Mouse (Mus musculus) heart, adult 2 months (tissue): Measurements from ENCODE around the gene Fshr. TPM values are rescaled to one million over a fixed set of nuclear protein-coding genes. Genes with fewer than 3 reads are reported as not detected.
"Not testable (repeated sequence)": the region's sequence is repeated elsewhere in the genome, so short reads cannot be mapped to it uniquely, and the experiment has no call there.

Source experiments
- DNase-seq, 2 experiments: peaks; one replicate each; pipeline ENCODE4 v3.0.0; 2021
- H3K27ac ChIP-seq: fragments of 200-600 bp; 2 replicates; pipeline ENCODE4 v1.8.1; 2022
- H3K27me3 ChIP-seq: fragments of 200-500 bp; 2 replicates; pipeline ENCODE4 v1.6.1; 2012; ENCODE audit warnings: mild to moderate bottlenecking, low read length, inconsistent platforms, mixed read lengths; ENCODE audit not compliant: control insufficient read depth, insufficient read depth
- H3K36me3 ChIP-seq: fragments of 200-500 bp; 2 replicates; pipeline ENCODE4 v1.6.1; 2012; ENCODE audit warnings: low read length, inconsistent platforms; ENCODE audit not compliant: control insufficient read depth, insufficient read depth
- H3K4me1 ChIP-seq: fragments of 200-500 bp; 2 replicates; pipeline ENCODE4 v1.6.1; 2011; ENCODE audit warnings: low read length; ENCODE audit not compliant: control insufficient read depth, insufficient read depth
- H3K4me3 ChIP-seq: fragments of 200-600 bp; 2 replicates; pipeline ENCODE4 v1.8.1; 2022
- H3K79me2 ChIP-seq: fragments of 200-500 bp; replicated peaks from 2 replicates; pipeline ENCODE4 v1.6.1; 2012; ENCODE audit warnings: mild to moderate bottlenecking, inconsistent platforms, low read length, moderate library complexity, mixed read lengths; ENCODE audit not compliant: control insufficient read depth, insufficient read depth
- H3K9ac ChIP-seq: fragments of 200-500 bp; 2 replicates; pipeline ENCODE4 v1.6.1; 2012; ENCODE audit warnings: low read depth, mild to moderate bottlenecking, control low read depth, inconsistent platforms, low read length, mixed read lengths
- CTCF ChIP-seq: fragments of 200-600 bp; IDR thresholded peaks from 2 replicates; pipeline ENCODE4 v1.8.1; 2022; ENCODE audit warnings: antibody characterized with exemption, mild to moderate bottlenecking, moderate library complexity
- EP300 ChIP-seq: fragments of 200-500 bp; IDR thresholded peaks from 2 replicates; pipeline ENCODE4 v1.6.1; 2011; ENCODE audit warnings: low read depth, low read length, control low read depth; ENCODE audit not compliant: insufficient read depth
- POLR2A ChIP-seq: fragments of 200-500 bp; IDR thresholded peaks from 2 replicates; pipeline ENCODE4 v1.6.1; 2011; ENCODE audit warnings: mild to moderate bottlenecking, low read depth, low read length, control low read depth; ENCODE audit not compliant: insufficient read depth
- WGBS: fragments of 180-500 bp; shearing (Covaris S2); methylation state at CpG from one replicate; pipeline ENCODE4 v1.1.7; 2018; 5-methylcytosine and 5-hydroxymethylcytosine counted together
- intact Hi-C: fragments of 180-260 bp; cut with DNase I; formaldehyde crosslinking; loops from one replicate; pipeline ENCODE4 v1.15.1; 2025
- polyA plus RNA-seq: library from polyadenylated mRNA; depleted of rRNA; stranded (reverse); fragments of >200 nt; gene quantifications from 2 replicates; pipeline ENCODE4 v1.2.3, GENCODE M21; 2012
- total RNA-seq, 2 experiments: library from RNA; stranded (reverse); gene quantifications; 2 replicates each; pipeline ENCODE4 v1.2.3; 2021

The Fshr gene
- total and polyA plus RNA-seq, 3 experiments, result not detected

DNA sequence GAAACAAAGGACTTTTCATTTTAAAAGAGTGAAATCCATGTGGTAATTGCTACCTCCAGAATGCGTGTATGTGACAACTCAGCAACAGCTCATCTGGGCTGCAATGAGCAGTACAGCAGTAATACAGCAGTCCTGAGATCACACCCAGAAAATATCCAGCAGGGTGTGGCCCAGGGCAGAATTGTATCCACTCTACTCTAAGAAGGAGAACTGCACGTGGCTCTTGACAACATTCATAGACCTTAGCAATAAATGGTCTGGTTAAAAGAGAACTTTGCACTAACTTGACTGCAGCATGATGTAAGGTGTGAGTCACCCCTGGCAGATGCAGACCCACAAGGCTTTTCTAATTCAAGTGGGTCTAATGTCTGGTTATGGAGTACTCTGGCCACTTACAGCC lies 80.5 kb downstream of the Fshr start:
- Histone ChIP-seq H3K27ac (no peak overlapping the region), H3K4me3 (no peak overlapping the region), H3K4me1 (no peaks in the 10 kb centered on the region), H3K27me3 (no peaks in the 10 kb centered on the region), H3K9ac (no peak overlapping the region), H3K79me2 (no peaks in the 10 kb centered on the region), H3K36me3 (no peaks in the 10 kb centered on the region)
- TF ChIP-seq POLR2A, result no peak
- no peak for TF ChIP-seq CTCF
- TF ChIP-seq EP300, result no peak
- no peak for DNase-seq
- 60% methylated on average over 2 of the region's 2 CpGs for WGBS
- intact Hi-C loops, result no loop called here

DNA sequence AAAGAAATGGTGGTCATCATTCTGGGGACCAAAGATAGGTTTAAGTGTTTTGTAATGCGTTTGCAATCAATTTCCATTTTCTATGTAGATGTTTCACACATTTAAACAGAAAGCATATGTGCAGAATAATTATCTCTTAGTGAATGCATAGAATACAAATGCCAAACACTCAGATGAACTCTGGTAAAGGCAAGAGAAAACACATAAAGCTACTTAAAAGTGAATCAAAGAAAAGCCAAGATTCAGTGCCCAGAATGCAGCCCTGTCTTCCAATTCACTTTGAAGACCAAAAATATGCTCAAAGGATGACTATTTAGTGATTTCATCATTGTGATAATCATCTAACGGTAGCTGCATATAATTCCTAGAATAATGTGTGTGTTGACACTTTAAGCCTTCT lies 81.2 kb downstream of the Fshr start:
- no peak overlapping the region for H3K4me3 ChIP-seq
- DNase-seq, result no peak
- H3K27me3 ChIP-seq, result no peaks in the 10 kb centered on the region
- no peaks in the 10 kb centered on the region for H3K36me3 ChIP-seq
- 59% methylated on average over 2 of the region's 2 CpGs for WGBS
- intact Hi-C loops, result no loop called here
- no peak overlapping the region for H3K27ac ChIP-seq
- H3K9ac ChIP-seq, result no peak overlapping the region
- no peaks in the 10 kb centered on the region for H3K4me1 ChIP-seq
- H3K79me2 ChIP-seq, result no peaks in the 10 kb centered on the region
- TF ChIP-seq EP300, result no peak
- no peak for TF ChIP-seq POLR2A
- no peak for TF ChIP-seq CTCF

DNA sequence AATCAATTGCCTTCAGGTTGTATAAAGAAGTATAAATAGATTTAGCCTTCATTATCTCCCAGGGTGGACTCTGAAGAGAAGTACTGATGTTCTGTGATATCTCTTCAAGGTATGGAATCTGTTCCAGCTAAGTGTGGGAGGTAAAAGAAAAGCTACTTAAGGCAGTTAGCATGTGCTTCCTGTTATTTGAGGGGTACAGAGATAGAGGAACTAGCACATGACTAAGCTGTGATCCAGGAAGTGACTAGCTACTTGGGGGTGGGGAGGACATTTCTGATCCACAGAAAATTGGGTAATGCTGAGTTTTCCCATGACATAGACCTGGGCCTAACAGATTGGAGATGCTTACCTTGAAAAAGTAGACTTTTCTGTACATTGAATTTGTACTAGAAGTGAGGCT lies 86.5 kb downstream of the Fshr start:
- Histone ChIP-seq H3K36me3 (no peaks in the 10 kb centered on the region), H3K27ac (no peak overlapping the region), H3K4me1 (no peaks in the 10 kb centered on the region), H3K27me3 (no peaks in the 10 kb centered on the region), H3K9ac (no peak overlapping the region), H3K79me2 (no peaks in the 10 kb centered on the region), H3K4me3 (no peak overlapping the region)
- TF ChIP-seq EP300 (no peak), CTCF (no peak), POLR2A (no peak)
- no peak for DNase-seq
- intact Hi-C loops, result no loop called here

DNA sequence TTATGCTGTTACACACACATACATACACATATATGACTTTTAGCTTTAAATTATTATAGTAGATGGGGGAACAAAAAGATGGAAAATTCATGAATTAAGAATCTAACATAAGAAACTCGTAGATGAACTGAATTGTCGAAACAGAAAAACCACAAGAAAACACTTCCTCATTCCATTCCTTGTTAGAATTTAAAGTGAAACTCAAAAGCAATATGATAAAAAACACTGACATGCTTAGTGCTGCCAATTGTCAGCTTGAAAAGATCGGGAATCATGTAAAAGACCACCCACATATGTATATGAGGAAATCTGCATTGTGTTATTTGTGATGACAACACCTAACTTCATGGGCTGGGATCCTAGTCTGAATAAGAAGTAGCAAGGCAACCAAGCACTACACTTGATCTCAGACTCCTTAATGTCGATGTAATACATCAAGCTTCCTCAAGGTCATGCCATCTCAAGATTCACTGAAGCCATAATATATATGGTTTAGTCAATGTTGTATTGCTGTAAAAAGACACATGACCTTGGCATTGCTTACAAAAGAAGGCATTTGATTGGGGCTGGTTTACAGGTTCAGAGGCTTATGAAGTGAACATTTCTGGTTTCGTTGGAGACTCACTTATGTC lies 99.6 kb downstream of the Fshr start:
- intact Hi-C loops, result no loop called here
- H3K27ac ChIP-seq, result no peak overlapping the region
- DNase-seq, result no peak
- WGBS, result 69% methylated on average over 5 of the region's 5 CpGs
- no peaks in the 10 kb centered on the region for H3K4me1 ChIP-seq
- H3K4me3 ChIP-seq, result no peak overlapping the region
- H3K9ac ChIP-seq, result no peak overlapping the region
- H3K79me2 ChIP-seq, result no peaks in the 10 kb centered on the region
- H3K27me3 ChIP-seq, result no peaks in the 10 kb centered on the region
- no peaks in the 10 kb centered on the region for H3K36me3 ChIP-seq
- TF ChIP-seq POLR2A (no peak), CTCF (no peak), EP300 (no peak)

DNA sequence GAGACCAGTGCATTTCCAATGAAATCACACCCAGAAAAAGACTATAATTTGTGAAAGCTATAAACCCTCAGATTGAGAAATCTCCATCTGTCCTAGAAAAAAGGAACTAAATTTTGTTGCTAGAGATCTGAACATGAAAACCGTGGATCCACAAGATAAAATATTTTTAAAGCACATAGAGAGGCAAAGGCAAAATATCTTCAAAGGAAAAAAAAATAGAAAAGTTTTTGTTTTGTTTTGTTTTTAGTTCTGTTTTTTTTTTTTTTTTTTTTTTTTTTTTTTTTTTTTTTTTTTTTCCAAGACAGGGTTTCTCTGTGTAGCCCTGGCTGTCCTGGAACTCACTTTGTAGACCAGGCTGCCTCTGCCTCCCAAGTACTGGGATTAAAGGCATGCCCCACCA lies 100.7 kb downstream of the Fshr start:
- H3K9ac ChIP-seq, H3K4me1 ChIP-seq, H3K27ac ChIP-seq, H3K79me2 ChIP-seq, H3K27me3 ChIP-seq, DNase-seq, intact Hi-C loops, H3K36me3 ChIP-seq, H3K4me3 ChIP-seq: not testable (repeated sequence)
- WGBS, result 60% methylated on average over 1 of the region's 1 CpGs

- no peak overlapping the region for H3K4me3 ChIP-seq
- intact Hi-C loops, result no loop called here
- no peaks in the 10 kb centered on the region for H3K4me1 ChIP-seq
- no peak overlapping the region for H3K27ac ChIP-seq
- 81% methylated on average over 5 of the region's 5 CpGs for WGBS
- no peak for TF ChIP-seq EP300
- no peak for TF ChIP-seq POLR2A
- no peak for TF ChIP-seq CTCF
- no peak for DNase-seq
- H3K27me3 ChIP-seq, result no peaks in the 10 kb centered on the region
- H3K9ac ChIP-seq, result no peak overlapping the region
- no peaks in the 10 kb centered on the region for H3K79me2 ChIP-seq
- no peaks in the 10 kb centered on the region for H3K36me3 ChIP-seq
Measured at GRCm38 (mm10) chr17:89089692-89090475, 110.6 kb downstream of the Fshr start.
